Mouse (Mus musculus) CH12.LX (cell line): ENCODE measurements at regions not wholly inside any gene's neighbourhood (a gene's known extent, or its start where the extent isn't known, plus 50 kb on each side); places are given as distances from the start of the nearest gene placed in this dataset.
A peak's percentile ranks its signal among the peaks of the same experiment; 100 is the strongest.

ENCODE experiments used
- DNase-seq: peaks from one replicate; pipeline ENCODE4 v3.0.0-alpha.2; 2013; ENCODE audit errors: extremely low read depth
- H3K27ac ChIP-seq: 2 replicates; pipeline ENCODE4 v1.5.1; 2012; ENCODE audit warnings: low read depth, mild to moderate bottlenecking, control low read depth, moderate library complexity; ENCODE audit not compliant: insufficient read depth
- H3K27me3 ChIP-seq: replicated peaks from 2 replicates; pipeline ENCODE3; 2012; ENCODE audit warnings: inconsistent platforms
- H3K36me3 ChIP-seq, 2 experiments: replicated peaks in 1 of 2; 2 replicates each; pipeline versions ENCODE3 to v1.6.1; 2012; ENCODE audit warnings: inconsistent platforms in 1 of 2, low read length in 1 of 2, mild to moderate bottlenecking in 1 of 2, mixed read lengths in 1 of 2, moderate library complexity in 1 of 2; ENCODE audit not compliant: control insufficient read depth in 1 of 2, insufficient read depth in 1 of 2
- H3K4me1 ChIP-seq, 2 experiments: 2 replicates each; pipeline ENCODE4 v1.6.1; 2012; ENCODE audit warnings: inconsistent platforms in 1 of 2, moderate library complexity in 1 of 2; ENCODE audit not compliant: insufficient read depth in 2 of 2, control insufficient read depth in 1 of 2
- H3K4me2 ChIP-seq: 2 replicates; pipeline ENCODE4 v1.6.1; 2012; ENCODE audit warnings: low read depth, mild to moderate bottlenecking, control low read depth; ENCODE audit not compliant: poor library complexity, insufficient read depth, severe bottlenecking
- H3K4me3 ChIP-seq, 3 experiments: fragments of 150-350 bp in 1 of 3; sonication (generic) in 1 of 3; replicated peaks in 1 of 3; 2 replicates each; pipeline versions ENCODE3 to v1.5.1; 2011 to 2012; ENCODE audit warnings: low read depth in 2 of 3, low read length in 2 of 3, mild to moderate bottlenecking in 2 of 3, moderate library complexity in 2 of 3, control low read depth in 1 of 3, improper control_type of control experiment in 1 of 3, inconsistent platforms in 1 of 3, mixed read lengths in 1 of 3; ENCODE audit not compliant: poor library complexity in 1 of 3
- H3K79me2 ChIP-seq: replicated peaks from 2 replicates; pipeline ENCODE4 v1.6.1; 2012; ENCODE audit warnings: mild to moderate bottlenecking, moderate library complexity; ENCODE audit not compliant: control insufficient read depth, poor library complexity, insufficient read depth, severe bottlenecking; ENCODE audit errors: extremely low read depth
- H3K9ac ChIP-seq: 2 replicates; pipeline ENCODE4 v1.6.1; 2012; ENCODE audit warnings: low read depth, mild to moderate bottlenecking, control low read depth, moderate library complexity; ENCODE audit not compliant: insufficient read depth
- H3K9me3 ChIP-seq: replicated peaks from 2 replicates; pipeline ENCODE3; 2012; ENCODE audit warnings: low read length, inconsistent platforms, mixed read lengths
- CHD1 ChIP-seq: IDR thresholded peaks from 2 replicates; pipeline ENCODE4 v1.6.1; 2012; ENCODE audit warnings: low read depth, low read length, improper control_type of control experiment, inconsistent platforms
- CTCF ChIP-seq, 2 experiments: IDR thresholded peaks in 1 of 2; conservative IDR thresholded peaks in 1 of 2; 2 replicates each; pipeline ENCODE4 v1.5.1; 2011 to 2012; ENCODE audit warnings: low read depth in 2 of 2, low read length in 2 of 2, improper control_type of control experiment in 1 of 2, inconsistent platforms in 1 of 2, mild to moderate bottlenecking in 1 of 2, moderate library complexity in 1 of 2
- EP300 ChIP-seq: IDR thresholded peaks from 2 replicates; pipeline ENCODE4 v1.6.1; 2011; ENCODE audit warnings: low read length, improper control_type of control experiment
- ETS1 ChIP-seq: conservative IDR thresholded peaks from 2 replicates; pipeline ENCODE4 v1.6.1; 2012; ENCODE audit warnings: low read depth, mild to moderate bottlenecking, inconsistent platforms, low read length, improper control_type of control experiment, moderate library complexity
- IRF4 ChIP-seq: IDR thresholded peaks from 2 replicates; pipeline ENCODE4 v1.6.1; 2014; ENCODE audit warnings: low read depth, mild to moderate bottlenecking, inconsistent platforms, low read length, improper control_type of control experiment
- KAT2A ChIP-seq: IDR thresholded peaks from 2 replicates; pipeline ENCODE4 v1.6.1; 2012; ENCODE audit warnings: low read length, improper control_type of control experiment, inconsistent platforms; ENCODE audit not compliant: insufficient replicate concordance
- MAFK ChIP-seq: IDR thresholded peaks from 2 replicates; pipeline ENCODE4 v1.6.1; 2011; ENCODE audit warnings: low read length, improper control_type of control experiment; ENCODE audit not compliant: insufficient replicate concordance
- MAX ChIP-seq: IDR thresholded peaks from 2 replicates; pipeline ENCODE4 v1.6.1; 2011; ENCODE audit warnings: low read length, improper control_type of control experiment
- MEF2A ChIP-seq: IDR thresholded peaks from 2 replicates; pipeline ENCODE4 v1.6.1; 2014; ENCODE audit warnings: low read depth, mild to moderate bottlenecking, inconsistent platforms, low read length, improper control_type of control experiment, borderline replicate concordance
- MXI1 ChIP-seq: IDR thresholded peaks from 2 replicates; pipeline ENCODE4 v1.6.1; 2011; ENCODE audit warnings: mild to moderate bottlenecking, low read depth, low read length, improper control_type of control experiment
- PAX5 ChIP-seq: IDR thresholded peaks from 2 replicates; pipeline ENCODE4 v1.6.1; 2012; ENCODE audit warnings: low read length, inconsistent platforms, mixed read lengths
- POLR2A ChIP-seq: IDR thresholded peaks from 2 replicates; pipeline ENCODE4 v1.6.1; 2011; ENCODE audit warnings: low read depth, mild to moderate bottlenecking, improper control_type of control experiment, low read length
- POLR2AphosphoS2 ChIP-seq: IDR thresholded peaks from 2 replicates; pipeline ENCODE4 v1.6.1; 2011; ENCODE audit warnings: low read depth, low read length, improper control_type of control experiment
- TBP ChIP-seq: conservative IDR thresholded peaks from 2 replicates; pipeline ENCODE4 v1.6.1; 2011; ENCODE audit warnings: low read depth, low read length, improper control_type of control experiment
- USF1 ChIP-seq: IDR thresholded peaks from 2 replicates; pipeline ENCODE4 v1.6.1; 2014; ENCODE audit warnings: low read depth, mild to moderate bottlenecking, inconsistent platforms, low read length, improper control_type of control experiment
- ZKSCAN1 ChIP-seq: IDR thresholded peaks from 2 replicates; pipeline ENCODE4 v1.6.1; 2012; ENCODE audit warnings: low read depth, inconsistent platforms, low read length, improper control_type of control experiment, borderline replicate concordance
- ZMIZ1 ChIP-seq: IDR thresholded peaks from 2 replicates; pipeline ENCODE4 v1.6.1; 2012; ENCODE audit warnings: low read depth, mild to moderate bottlenecking, inconsistent platforms, low read length, improper control_type of control experiment
- dilution Hi-C: fragments of 300-500 bp; cut with MboI; formaldehyde crosslinking; loops from 2 replicates; pipeline ENCODE4 v1.14.3; 2020; ENCODE audit warnings: low sequenced_read_pairs; ENCODE audit not compliant: extremely low pct_unique_long_range_greater_than_20kb, extremely low pct_ligation_motif_present
- in situ Hi-C: fragments of 300-500 bp; cut with MboI; formaldehyde crosslinking; loops from 3 replicates; pipeline ENCODE4 v1.14.3; 2019; ENCODE audit warnings: low sequenced_read_pairs, low pct_ligation_motif_present, low pct_unique_long_range_greater_than_20kb, mixed read lengths

DNA sequence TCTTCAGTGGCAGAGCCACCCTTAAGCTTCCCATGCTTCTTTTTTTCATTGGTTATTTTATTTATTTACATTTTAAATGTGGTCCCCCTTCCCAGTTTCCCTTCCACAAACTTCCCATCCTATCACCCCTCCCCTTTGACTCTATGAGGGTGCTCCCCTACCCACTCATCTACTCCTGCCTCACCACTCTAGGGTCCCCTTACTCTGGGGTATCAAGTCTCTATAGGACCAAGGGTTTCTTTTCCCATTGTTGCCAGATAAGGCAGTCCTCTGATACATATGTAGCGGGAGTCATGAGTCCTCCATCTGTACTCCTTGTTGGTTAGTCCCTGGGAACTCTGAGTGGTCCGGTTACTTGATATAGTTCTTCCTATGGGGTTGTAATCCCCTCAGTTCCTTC lies 110.6 kb upstream of the Fgf10 start:
- H3K9me3 ChIP-seq = no peaks in the 10 kb centered on the region
- in situ Hi-C loops = no loop called here

DNA sequence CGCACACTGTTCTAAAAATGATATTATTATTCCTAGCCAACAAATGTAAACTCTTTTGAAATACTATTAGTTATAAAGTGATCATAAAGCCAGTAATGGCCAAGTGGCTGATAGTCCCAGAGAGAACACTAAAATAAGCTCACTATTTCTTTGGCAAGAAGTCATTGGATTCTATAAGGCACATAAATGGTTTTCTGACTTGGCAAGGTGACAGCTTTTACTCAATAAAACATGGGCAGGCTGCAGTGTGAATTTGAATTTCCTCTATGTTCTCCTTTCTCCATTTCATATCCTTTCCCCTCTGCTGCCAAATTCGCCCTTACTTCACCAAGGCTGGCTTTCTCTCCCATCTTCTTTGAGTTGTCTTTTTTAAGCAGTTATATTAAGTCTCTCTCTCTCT lies 117.6 kb upstream of the Fgf10 start:
- no peak for DNase-seq
- dilution Hi-C loops (no loop called here), in situ Hi-C loops (no loop called here)
- no peak for TF ChIP-seq POLR2A
- no peak for TF ChIP-seq CHD1
- no peak for TF ChIP-seq ZMIZ1
- TF ChIP-seq PAX5 = no peak
- TF ChIP-seq USF1 = no peak
- no peak for TF ChIP-seq MXI1
- TF ChIP-seq CTCF (conservative IDR thresholded peaks at IDR 0.05 in 1 of 2, IDR thresholded peaks at IDR 0.05 in 1 of 2; ENCODE audit: low read depth in 2 of 2, low read length in 2 of 2) = no peak
- TF ChIP-seq ETS1 = no peak
- TF ChIP-seq MAFK = no peak
- TF ChIP-seq POLR2AphosphoS2 = no peak
- no peak for TF ChIP-seq MEF2A
- no peak for TF ChIP-seq MAX
- Histone ChIP-seq H3K9me3 (no peaks in the 10 kb centered on the region), H3K9ac (no peak overlapping the region), H3K27ac (no peak overlapping the region), H3K36me3 (no peaks in the 10 kb centered on the region), H3K79me2 (no peaks in the 10 kb centered on the region), H3K27me3 (no peaks in the 10 kb centered on the region), H3K4me2 (no peak overlapping the region), H3K4me1 (no peaks in the 10 kb centered on the region), H3K4me3 (no peak overlapping the region)

More for the DNA sequence above, 110.6 kb upstream of the Fgf10 start:
- no peak for DNase-seq
- H3K36me3 ChIP-seq = no peaks in the 10 kb centered on the region
- TF ChIP-seq ZKSCAN1 = no peak
- TF ChIP-seq, all 38 proteins: peak for 0
- H3K27ac ChIP-seq = no peak overlapping the region
- no peak overlapping the region for H3K9ac ChIP-seq
- dilution Hi-C loops = no loop called here
- H3K4me1 ChIP-seq = no peaks in the 10 kb centered on the region
- H3K79me2 ChIP-seq = no peaks in the 10 kb centered on the region
- H3K27me3 ChIP-seq = no peaks in the 10 kb centered on the region
- no peak overlapping the region for H3K4me3 ChIP-seq
- no peak overlapping the region for H3K4me2 ChIP-seq

DNA sequence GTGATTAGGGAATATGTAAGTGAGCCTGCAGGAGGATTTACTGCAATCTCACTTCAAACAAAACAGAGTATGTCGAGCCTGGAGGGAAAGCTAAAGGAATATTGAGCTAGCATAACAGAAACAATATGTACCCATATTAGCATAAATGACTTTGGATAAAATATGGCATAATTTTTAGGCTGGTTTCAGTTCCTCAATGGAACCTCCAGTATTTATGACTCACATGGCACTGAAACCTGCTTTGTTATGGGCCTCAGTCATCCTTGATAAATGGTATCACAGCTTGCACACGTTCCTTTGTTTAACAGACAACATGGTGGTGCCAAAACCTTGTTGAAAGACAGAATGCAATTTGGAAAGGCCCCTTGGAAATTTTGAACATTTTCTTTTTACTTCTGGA lies 130.8 kb upstream of the Fgf10 start:
- peak; percentile 39 for DNase-seq
- no peak overlapping the region for H3K4me3 ChIP-seq

More for the DNA sequence above, 130.8 kb upstream of the Fgf10 start:
- H3K27ac ChIP-seq = no peak overlapping the region
- H3K4me1 ChIP-seq = peaks cover 4 to 14% of the 10 kb centered on the region in 2 experiments; a peak in 3 of 4 replicates
- no peaks in the 10 kb centered on the region for H3K27me3 ChIP-seq
- H3K79me2 ChIP-seq = no peaks in the 10 kb centered on the region
- no peaks in the 10 kb centered on the region for H3K9me3 ChIP-seq
- in situ Hi-C loops = no loop called here
- H3K9ac ChIP-seq = no peak overlapping the region
- no peak overlapping the region for H3K4me2 ChIP-seq
- dilution Hi-C loops = no loop called here
- TF ChIP-seq TBP (no peak), EP300 (peak; percentile 49; the same call in 1 of the 2 replicates), IRF4 (peak; percentile 69), KAT2A (no peak), POLR2AphosphoS2 (no peak)
- TF ChIP-seq, all 38 proteins: peak for 2
- no peaks in the 10 kb centered on the region for H3K36me3 ChIP-seq
